Mouse (Mus musculus): ENCODE results near the gene Rfx1. TPM values are rescaled to one million over a fixed set of nuclear protein-coding genes. Genes with fewer than 3 reads are reported as not detected.

The Rfx1 gene
- 8.4 and 9.5 TPM in 2 replicates for polyA plus RNA-seq (2014; fragmentation: Nextera tagmentation; extraction: Ambion mirVana)

GRCm38 (mm10) chr8:84066291-84066930 is at the start of gene Rfx1:
TSS of gene Rfx1 (plus strand) at chr8:84066834.
- H3K4me3 ChIP-seq (ENCODE audit: low read depth, low read length), result peak within 1 kb of the TSS; percentile 94
- peaks cover 29% of the 10 kb centered on the region for H3K4me1 ChIP-seq (replicated peaks; ENCODE audit: control insufficient read depth, insufficient read depth, low read length)
- H3K4me2 ChIP-seq, result peak within 1 kb of the TSS; percentile 90
- no peaks in the 10 kb centered on the region for H3K36me3 ChIP-seq (ENCODE audit: control insufficient read depth, insufficient read depth, low read length)
- H3K9me3 ChIP-seq (ENCODE audit: control insufficient read depth, low read length), result no peaks in the 10 kb centered on the region
- H3K27me3 ChIP-seq (replicated peaks; ENCODE audit: control insufficient read depth, insufficient read depth, low read length), result no peaks in the 10 kb centered on the region
- WGBS, result under 1% methylated on average over 51 of the region's 51 CpGs
- DNase-seq (ENCODE audit: low spot score), result peak; percentile 96
- peak within 1 kb of the TSS; percentile 99 for H3K27ac ChIP-seq (ENCODE audit: low read depth, low read length)
- peak; percentile 97 for ATAC-seq (replicated peaks; ENCODE audit: low FRiP score)
- H3K9ac ChIP-seq (ENCODE audit: low read depth, low read length), result peak within 1 kb of the TSS; percentile 92

- H3K4me3 ChIP-seq (ENCODE audit: low read depth, low read length), result no peak overlapping the region
- no peak overlapping the region for H3K9ac ChIP-seq (ENCODE audit: low read depth, low read length)
- H3K4me1 ChIP-seq (replicated peaks; ENCODE audit: control insufficient read depth, insufficient read depth, low read length), result peaks cover 12% of the 10 kb centered on the region
- DNase-seq (ENCODE audit: low spot score), result no peak
- H3K36me3 ChIP-seq (ENCODE audit: control insufficient read depth, insufficient read depth, low read length), result no peaks in the 10 kb centered on the region
- 0 out of 2 replicates have a peak, but pooled peaks cover 2% of the 10 kb centered on the region for H3K9me3 ChIP-seq (ENCODE audit: control insufficient read depth, low read length)
- H3K27ac ChIP-seq (ENCODE audit: low read depth, low read length), result no peak overlapping the region
- ATAC-seq (replicated peaks; ENCODE audit: low FRiP score), result no peak
- no peak overlapping the region for H3K4me2 ChIP-seq
- H3K27me3 ChIP-seq (replicated peaks; ENCODE audit: control insufficient read depth, insufficient read depth, low read length), result peaks cover 23% of the 10 kb centered on the region
- WGBS, result 74% methylated on average over 9 of the region's 9 CpGs
These were observed 46.9 kb upstream of the Rfx1 start for GRCm38 (mm10) chr8:84019738-84020137.

GRCm38 (mm10) chr8:84021096-84021495 is 45.5 kb upstream of the Rfx1 start, which contains the start of gene Palm3:
TSS of gene Palm3 (plus strand) at chr8:84021471.
- H3K36me3 ChIP-seq (ENCODE audit: control insufficient read depth, insufficient read depth, low read length), result no peaks in the 10 kb centered on the region
- 19% methylated on average over 18 of the region's 18 CpGs for WGBS
- 0 out of 2 replicates have a peak, but pooled peaks cover under 1% of the 10 kb centered on the region for H3K9me3 ChIP-seq (ENCODE audit: control insufficient read depth, low read length)
- DNase-seq (ENCODE audit: low spot score) (no peak), ATAC-seq (replicated peaks; ENCODE audit: low FRiP score) (no peak)
- H3K4me2 ChIP-seq, result peak within 1 kb of the TSS; percentile 37
- H3K27ac ChIP-seq (ENCODE audit: low read depth, low read length), result no peak within 1 kb of the TSS
- H3K27me3 ChIP-seq (replicated peaks; ENCODE audit: control insufficient read depth, insufficient read depth, low read length), result peaks cover 36% of the 10 kb centered on the region
- H3K4me3 ChIP-seq (ENCODE audit: low read depth, low read length), result no peak within 1 kb of the TSS
- no peak within 1 kb of the TSS for H3K9ac ChIP-seq (ENCODE audit: low read depth, low read length)
- H3K4me1 ChIP-seq (replicated peaks; ENCODE audit: control insufficient read depth, insufficient read depth, low read length), result peaks cover 16% of the 10 kb centered on the region

- Histone ChIP-seq H3K27ac (ENCODE audit: low read depth, low read length) (no peak overlapping the region), H3K9me3 (ENCODE audit: control insufficient read depth, low read length) (no peaks in the 10 kb centered on the region), H3K4me1 (replicated peaks; ENCODE audit: control insufficient read depth, insufficient read depth, low read length) (peaks cover 19% of the 10 kb centered on the region), H3K9ac (ENCODE audit: low read depth, low read length) (no peak overlapping the region), H3K27me3 (replicated peaks; ENCODE audit: control insufficient read depth, insufficient read depth, low read length) (peaks cover 41% of the 10 kb centered on the region), H3K36me3 (ENCODE audit: control insufficient read depth, insufficient read depth, low read length) (no peaks in the 10 kb centered on the region), H3K4me2 (peak overlapping the region; percentile 37), H3K4me3 (ENCODE audit: low read depth, low read length) (no peak overlapping the region)
- DNase-seq (ENCODE audit: low spot score), result no peak
- WGBS, result 45% methylated on average over 12 of the region's 12 CpGs
- ATAC-seq (replicated peaks; ENCODE audit: low FRiP score), result no peak
These were observed 45.1 kb upstream of the Rfx1 start for GRCm38 (mm10) chr8:84021569-84021968.

GRCm38 (mm10) chr8:84023085-84023484 is 43.5 kb upstream of the Rfx1 start:
- Histone ChIP-seq H3K9ac (ENCODE audit: low read depth, low read length) (no peak overlapping the region), H3K27ac (ENCODE audit: low read depth, low read length) (no peak overlapping the region), H3K36me3 (ENCODE audit: control insufficient read depth, insufficient read depth, low read length) (no peaks in the 10 kb centered on the region), H3K9me3 (ENCODE audit: control insufficient read depth, low read length) (no peaks in the 10 kb centered on the region), H3K4me2 (no peak overlapping the region), H3K4me1 (replicated peaks; ENCODE audit: control insufficient read depth, insufficient read depth, low read length) (peaks cover 19% of the 10 kb centered on the region), H3K27me3 (replicated peaks; ENCODE audit: control insufficient read depth, insufficient read depth, low read length) (peaks cover 56% of the 10 kb centered on the region), H3K4me3 (ENCODE audit: low read depth, low read length) (no peak overlapping the region)
- no peak for ATAC-seq (replicated peaks; ENCODE audit: low FRiP score)
- WGBS, result 23% methylated on average over 5 of the region's 5 CpGs
- DNase-seq (ENCODE audit: low spot score), result no peak

- DNase-seq (ENCODE audit: low spot score), result no peak
- peaks cover 19% of the 10 kb centered on the region for H3K4me1 ChIP-seq (replicated peaks; ENCODE audit: control insufficient read depth, insufficient read depth, low read length)
- ATAC-seq (replicated peaks; ENCODE audit: low FRiP score), result no peak
- no peak overlapping the region for H3K27ac ChIP-seq (ENCODE audit: low read depth, low read length)
- H3K4me2 ChIP-seq, result no peak overlapping the region
- 70% methylated on average over 1 of the region's 1 CpGs for WGBS
- H3K9ac ChIP-seq (ENCODE audit: low read depth, low read length), result no peak overlapping the region
- no peaks in the 10 kb centered on the region for H3K9me3 ChIP-seq (ENCODE audit: control insufficient read depth, low read length)
- no peaks in the 10 kb centered on the region for H3K36me3 ChIP-seq (ENCODE audit: control insufficient read depth, insufficient read depth, low read length)
- H3K27me3 ChIP-seq (replicated peaks; ENCODE audit: control insufficient read depth, insufficient read depth, low read length), result peaks cover 58% of the 10 kb centered on the region
- H3K4me3 ChIP-seq (ENCODE audit: low read depth, low read length), result no peak overlapping the region
These were observed 43.0 kb upstream of the Rfx1 start for GRCm38 (mm10) chr8:84023631-84024030.

- Histone ChIP-seq H3K27ac (ENCODE audit: low read depth, low read length) (no peak overlapping the region), H3K9ac (ENCODE audit: low read depth, low read length) (no peak overlapping the region), H3K9me3 (ENCODE audit: control insufficient read depth, low read length) (no peaks in the 10 kb centered on the region), H3K27me3 (replicated peaks; ENCODE audit: control insufficient read depth, insufficient read depth, low read length) (peaks cover 58% of the 10 kb centered on the region), H3K36me3 (ENCODE audit: control insufficient read depth, insufficient read depth, low read length) (no peaks in the 10 kb centered on the region), H3K4me1 (replicated peaks; ENCODE audit: control insufficient read depth, insufficient read depth, low read length) (peaks cover 19% of the 10 kb centered on the region), H3K4me3 (ENCODE audit: low read depth, low read length) (no peak overlapping the region), H3K4me2 (no peak overlapping the region)
- 15% methylated on average over 10 of the region's 10 CpGs for WGBS
- ATAC-seq (replicated peaks; ENCODE audit: low FRiP score), result no peak
- DNase-seq (ENCODE audit: low spot score), result no peak
These were observed 42.5 kb upstream of the Rfx1 start for GRCm38 (mm10) chr8:84024171-84024570.

GRCm38 (mm10) chr8:84025863-84026262 is 40.8 kb upstream of the Rfx1 start:
- Histone ChIP-seq H3K4me3 (ENCODE audit: low read depth, low read length) (peak overlapping the region; percentile 49), H3K9me3 (ENCODE audit: control insufficient read depth, low read length) (no peaks in the 10 kb centered on the region), H3K27ac (ENCODE audit: low read depth, low read length) (no peak overlapping the region), H3K4me1 (replicated peaks; ENCODE audit: control insufficient read depth, insufficient read depth, low read length) (peaks cover 19% of the 10 kb centered on the region), H3K36me3 (ENCODE audit: control insufficient read depth, insufficient read depth, low read length) (no peaks in the 10 kb centered on the region), H3K4me2 (peak overlapping the region; percentile 75), H3K27me3 (replicated peaks; ENCODE audit: control insufficient read depth, insufficient read depth, low read length) (peaks cover 50% of the 10 kb centered on the region), H3K9ac (ENCODE audit: low read depth, low read length) (no peak overlapping the region)
- WGBS, result 1% methylated on average over 41 of the region's 41 CpGs
- DNase-seq (ENCODE audit: low spot score), result no peak
- ATAC-seq (replicated peaks; ENCODE audit: low FRiP score), result peak; percentile 68

- Histone ChIP-seq H3K4me1 (replicated peaks; ENCODE audit: control insufficient read depth, insufficient read depth, low read length) (peaks cover 14% of the 10 kb centered on the region; the same call in 1 of the 2 replicates), H3K4me2 (no peak overlapping the region), H3K27ac (ENCODE audit: low read depth, low read length) (no peak overlapping the region), H3K4me3 (ENCODE audit: low read depth, low read length) (no peak overlapping the region), H3K36me3 (ENCODE audit: control insufficient read depth, insufficient read depth, low read length) (no peaks in the 10 kb centered on the region), H3K27me3 (replicated peaks; ENCODE audit: control insufficient read depth, insufficient read depth, low read length) (peaks cover 38% of the 10 kb centered on the region), H3K9ac (ENCODE audit: low read depth, low read length) (no peak overlapping the region), H3K9me3 (ENCODE audit: control insufficient read depth, low read length) (no peaks in the 10 kb centered on the region)
- ATAC-seq (replicated peaks; ENCODE audit: low FRiP score) (no peak), DNase-seq (ENCODE audit: low spot score) (no peak)
- 8% methylated on average over 10 of the region's 10 CpGs for WGBS
These were observed 39.2 kb upstream of the Rfx1 start for GRCm38 (mm10) chr8:84027449-84027848.
